Mouse (Mus musculus): ENCODE data around the gene Ly9. TPM values are rescaled to one million over a fixed set of nuclear protein-coding genes. Genes with fewer than 3 reads are reported as not detected.

The Ly9 gene
- polyA plus RNA-seq (2015; fragmentation: Nextera tagmentation; extraction: Ambion mirVana), result 0.73 TPM in 2 replicates

DNA sequence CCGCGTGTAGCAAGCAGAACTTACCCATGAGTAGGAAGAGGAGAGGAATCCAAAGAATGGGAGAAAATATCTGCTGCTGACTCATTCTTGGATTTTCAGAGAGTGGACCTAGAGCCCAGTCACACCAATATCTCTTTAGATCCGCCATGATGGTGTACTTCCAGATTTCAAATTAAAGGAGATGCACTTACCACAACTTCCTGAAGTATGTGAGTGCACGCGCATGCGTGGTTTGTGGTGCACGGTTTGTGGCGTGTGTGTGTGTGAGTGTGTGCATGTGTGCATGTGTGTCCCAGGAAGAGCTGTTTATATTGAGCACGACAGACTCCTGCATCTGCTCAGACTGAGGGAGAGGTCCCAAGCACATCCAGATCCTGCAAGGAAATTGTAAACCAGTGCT lies at the start of gene Ly9:
TSS of gene Ly9 (minus strand) at position 235 of the 400 bp plus-strand sequence.
- Histone ChIP-seq H3K4me3 (no peak within 1 kb of the TSS), H3K27me3 (no peaks in the 10 kb centered on the region), H3K27ac (no peak within 1 kb of the TSS), H3K36me3 (no peaks in the 10 kb centered on the region), H3K4me2 (no peak within 1 kb of the TSS), H3K4me1 (no peaks in the 10 kb centered on the region), H3K9ac (no peak within 1 kb of the TSS), H3K9me3 (no peaks in the 10 kb centered on the region)
- WGBS, result 77% methylated on average over 9 of the region's 9 CpGs
- no peak for ATAC-seq (ENCODE audit: insufficient number of reproducible peaks, low FRiP score, low TSS enrichment, low read depth)

DNA sequence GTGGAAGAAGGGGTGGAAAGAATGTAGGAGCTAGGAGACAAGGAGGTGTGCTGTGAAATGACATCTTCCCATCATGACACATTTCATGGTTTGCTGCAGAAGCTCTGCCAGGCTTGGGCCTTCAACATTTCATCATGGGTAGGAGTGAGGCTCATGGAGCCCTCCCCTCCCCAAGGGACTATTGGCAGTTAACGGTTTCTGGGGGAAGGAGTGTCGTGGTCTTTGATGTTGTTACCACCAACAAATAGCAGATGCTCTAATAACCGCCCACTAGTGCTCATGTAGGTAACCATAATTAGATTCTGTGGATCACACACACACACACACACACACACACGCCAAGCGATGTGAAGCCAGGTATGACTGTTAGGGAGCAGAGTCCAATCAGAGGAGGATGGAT lies 45.5 kb upstream of the Ly9 start, which contains the start of gene Slamf7:
TSS of gene Slamf7 (minus strand) at position 302 of the 400 bp plus-strand sequence.
- WGBS, result 78% methylated on average over 5 of the region's 5 CpGs
- H3K4me2 ChIP-seq, result no peak within 1 kb of the TSS
- H3K27me3 ChIP-seq, result no peaks in the 10 kb centered on the region
- H3K27ac ChIP-seq, result no peak within 1 kb of the TSS
- no peak for ATAC-seq (ENCODE audit: insufficient number of reproducible peaks, low FRiP score, low TSS enrichment, low read depth)
- no peaks in the 10 kb centered on the region for H3K9me3 ChIP-seq
- no peak within 1 kb of the TSS for H3K9ac ChIP-seq
- no peaks in the 10 kb centered on the region for H3K4me1 ChIP-seq
- H3K4me3 ChIP-seq, result no peak within 1 kb of the TSS
- no peaks in the 10 kb centered on the region for H3K36me3 ChIP-seq

DNA sequence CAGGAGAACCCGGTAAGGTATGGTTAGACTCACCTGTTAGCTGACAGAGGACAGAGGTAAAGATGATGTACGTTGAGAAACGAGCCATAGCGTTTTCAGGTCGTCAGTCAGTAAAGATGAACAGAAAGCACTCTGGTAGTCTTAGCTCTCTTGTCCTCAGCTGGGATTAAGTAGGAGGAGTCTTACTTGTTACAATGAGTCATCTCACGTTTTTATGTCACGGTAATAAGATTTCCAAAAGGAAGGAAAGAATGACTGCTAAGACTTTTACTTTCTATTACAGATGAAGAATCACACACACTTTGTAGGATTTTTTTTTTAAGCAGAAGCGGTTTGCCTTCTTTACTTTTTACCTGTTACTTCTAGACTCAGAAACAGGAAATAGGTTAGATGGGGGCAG lies 41.6 kb upstream of the Ly9 start:
- 73% methylated on average over 8 of the region's 8 CpGs for WGBS
- H3K36me3 ChIP-seq, result no peaks in the 10 kb centered on the region
- no peak overlapping the region for H3K9ac ChIP-seq
- H3K27ac ChIP-seq, result no peak overlapping the region
- no peaks in the 10 kb centered on the region for H3K4me1 ChIP-seq
- H3K4me2 ChIP-seq, result no peak overlapping the region
- H3K9me3 ChIP-seq, result no peaks in the 10 kb centered on the region
- no peaks in the 10 kb centered on the region for H3K27me3 ChIP-seq
- H3K4me3 ChIP-seq, result no peak overlapping the region
- no peak for ATAC-seq (ENCODE audit: insufficient number of reproducible peaks, low FRiP score, low TSS enrichment, low read depth)

DNA sequence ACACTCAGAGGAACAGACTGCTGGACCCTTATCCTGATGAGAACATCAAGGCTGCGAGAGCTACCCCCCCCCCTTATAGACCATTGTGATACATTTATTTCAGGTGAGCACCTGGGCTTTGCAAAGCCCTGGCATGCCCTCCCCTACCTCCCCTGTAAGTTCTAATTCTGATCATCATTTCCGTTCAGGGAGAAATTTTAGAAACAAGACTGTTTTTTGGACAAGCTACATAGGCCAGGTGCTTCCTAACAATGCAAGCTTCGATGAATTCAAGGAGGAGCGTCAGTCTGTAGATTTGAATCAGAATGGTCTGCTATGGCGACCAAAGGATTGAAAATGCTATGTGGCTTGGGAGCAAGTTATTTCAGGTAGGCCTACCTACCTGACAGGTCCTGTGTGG lies 40.5 kb upstream of the Ly9 start:
- no peaks in the 10 kb centered on the region for H3K27me3 ChIP-seq
- no peak overlapping the region for H3K27ac ChIP-seq
- no peaks in the 10 kb centered on the region for H3K4me1 ChIP-seq
- ATAC-seq (ENCODE audit: insufficient number of reproducible peaks, low FRiP score, low TSS enrichment, low read depth), result no peak
- no peak overlapping the region for H3K4me3 ChIP-seq
- no peaks in the 10 kb centered on the region for H3K9me3 ChIP-seq
- WGBS, result 78% methylated on average over 5 of the region's 5 CpGs
- no peaks in the 10 kb centered on the region for H3K36me3 ChIP-seq
- H3K9ac ChIP-seq, result no peak overlapping the region
- no peak overlapping the region for H3K4me2 ChIP-seq

DNA sequence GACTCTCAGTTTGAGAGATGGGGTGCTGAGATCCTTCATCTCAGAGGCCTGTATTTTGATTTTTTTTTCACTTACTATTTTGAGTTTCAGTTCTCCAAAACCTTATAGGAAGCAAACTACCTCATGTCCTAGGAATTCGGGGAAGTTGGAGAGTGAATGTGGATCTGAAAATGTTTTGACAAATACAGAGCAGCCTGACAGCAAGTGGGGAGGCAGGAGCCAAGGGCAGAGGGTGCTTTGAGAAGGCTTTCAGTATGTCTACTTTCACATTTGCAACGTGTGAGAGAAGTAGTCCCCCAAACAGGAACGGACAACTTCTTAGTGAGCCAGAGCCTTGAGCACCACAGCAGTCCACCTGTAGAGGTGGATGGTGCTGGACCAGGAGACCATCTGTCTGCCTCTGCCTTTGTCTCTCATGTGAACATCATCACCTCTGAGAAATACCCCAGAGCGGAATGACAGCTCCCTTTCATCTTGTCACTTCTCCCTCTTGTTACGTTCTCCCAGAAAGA lies 39.3 kb upstream of the Ly9 start:
- H3K4me2 ChIP-seq, result no peak overlapping the region
- ATAC-seq (ENCODE audit: insufficient number of reproducible peaks, low FRiP score, low TSS enrichment, low read depth), result no peak
- 65% methylated on average over 5 of the region's 5 CpGs for WGBS
- no peak overlapping the region for H3K27ac ChIP-seq
- H3K4me3 ChIP-seq, result no peak overlapping the region
- H3K4me1 ChIP-seq, result no peaks in the 10 kb centered on the region
- H3K36me3 ChIP-seq, result no peaks in the 10 kb centered on the region
- H3K27me3 ChIP-seq, result no peaks in the 10 kb centered on the region
- no peak overlapping the region for H3K9ac ChIP-seq
- H3K9me3 ChIP-seq, result no peaks in the 10 kb centered on the region

DNA sequence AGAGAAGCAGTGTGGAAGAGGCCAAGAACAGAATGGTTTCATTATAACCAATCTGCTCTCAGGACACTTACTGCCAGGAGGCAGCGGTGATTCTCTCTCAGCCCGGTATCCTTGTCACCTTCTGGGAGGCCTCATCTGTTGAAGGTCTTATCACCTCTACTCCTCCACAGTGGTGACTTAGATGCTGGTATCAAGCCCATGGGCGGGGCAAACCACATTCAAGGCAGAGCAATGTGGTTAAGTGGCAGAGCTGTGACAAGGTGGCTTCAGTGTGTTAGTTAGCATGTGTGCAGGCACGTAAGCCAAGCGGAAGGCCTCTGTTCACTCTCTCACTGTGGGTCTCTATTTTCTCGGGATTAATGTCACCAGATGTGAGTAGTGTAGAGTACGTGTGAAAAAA lies 36.4 kb upstream of the Ly9 start:
- 74% methylated on average over 7 of the region's 7 CpGs for WGBS

DNA sequence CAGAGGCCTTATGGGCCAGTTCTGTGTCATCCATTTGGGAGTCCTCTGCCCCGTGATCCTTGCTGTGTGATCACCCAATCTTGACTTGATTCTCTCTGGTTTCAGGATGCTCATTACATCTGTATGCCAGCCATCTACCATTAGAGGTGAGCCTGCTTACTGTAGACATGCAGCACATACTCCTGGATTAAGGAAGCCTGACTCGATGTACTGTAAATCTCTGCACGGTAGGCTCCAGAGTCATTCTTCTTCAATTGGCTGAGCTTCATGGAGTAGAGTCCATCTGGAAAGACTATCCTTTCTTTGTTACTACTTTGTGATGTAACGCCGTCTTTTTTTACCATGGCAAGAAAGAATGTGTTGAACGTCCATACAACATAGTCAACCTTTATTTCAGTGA lies 33.6 kb upstream of the Ly9 start:
- 91% methylated on average over 6 of the region's 6 CpGs for WGBS
- H3K4me3 ChIP-seq, result no peak overlapping the region

More for the DNA sequence above, 36.4 kb upstream of the Ly9 start:
- no peak overlapping the region for H3K9ac ChIP-seq
- no peak overlapping the region for H3K4me2 ChIP-seq
- H3K36me3 ChIP-seq, result no peaks in the 10 kb centered on the region
- H3K4me1 ChIP-seq, result no peaks in the 10 kb centered on the region
- H3K9me3 ChIP-seq, result no peaks in the 10 kb centered on the region
- no peaks in the 10 kb centered on the region for H3K27me3 ChIP-seq
- no peak for ATAC-seq (ENCODE audit: insufficient number of reproducible peaks, low FRiP score, low TSS enrichment, low read depth)
- no peak overlapping the region for H3K27ac ChIP-seq
- H3K4me3 ChIP-seq, result no peak overlapping the region

DNA sequence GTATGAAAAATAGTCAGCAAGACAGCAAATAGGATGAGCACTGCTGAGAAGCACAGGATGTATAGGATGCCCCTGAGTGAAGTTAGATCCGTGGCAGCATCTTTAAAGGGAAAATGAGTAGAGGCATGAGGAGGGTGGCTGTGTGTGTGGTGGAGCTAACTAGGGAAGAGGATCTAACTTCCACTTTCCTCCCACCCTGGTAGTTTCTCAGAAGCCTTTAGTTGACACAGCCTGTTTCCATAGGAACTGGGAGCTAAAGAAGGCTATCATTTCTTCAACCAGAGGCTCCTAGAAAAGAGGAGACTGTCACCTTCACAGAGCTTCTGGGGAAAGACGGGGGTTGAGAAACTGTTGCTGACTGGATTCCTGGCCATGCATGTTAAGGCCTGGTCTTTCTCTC lies 31.5 kb upstream of the Ly9 start:
- Histone ChIP-seq H3K4me2 (no peak overlapping the region), H3K9ac (no peak overlapping the region), H3K4me1 (no peaks in the 10 kb centered on the region), H3K36me3 (no peaks in the 10 kb centered on the region), H3K4me3 (no peak overlapping the region), H3K9me3 (no peaks in the 10 kb centered on the region), H3K27ac (no peak overlapping the region), H3K27me3 (no peaks in the 10 kb centered on the region)
- WGBS, result 72% methylated on average over 2 of the region's 2 CpGs
- ATAC-seq (ENCODE audit: insufficient number of reproducible peaks, low FRiP score, low TSS enrichment, low read depth), result no peak

More for the DNA sequence above, 33.6 kb upstream of the Ly9 start:
- H3K9ac ChIP-seq, result no peak overlapping the region
- H3K4me2 ChIP-seq, result no peak overlapping the region
- no peaks in the 10 kb centered on the region for H3K27me3 ChIP-seq
- H3K27ac ChIP-seq, result no peak overlapping the region
- no peaks in the 10 kb centered on the region for H3K9me3 ChIP-seq
- H3K4me1 ChIP-seq, result no peaks in the 10 kb centered on the region
- no peaks in the 10 kb centered on the region for H3K36me3 ChIP-seq
- ATAC-seq (ENCODE audit: insufficient number of reproducible peaks, low FRiP score, low TSS enrichment, low read depth), result no peak

DNA sequence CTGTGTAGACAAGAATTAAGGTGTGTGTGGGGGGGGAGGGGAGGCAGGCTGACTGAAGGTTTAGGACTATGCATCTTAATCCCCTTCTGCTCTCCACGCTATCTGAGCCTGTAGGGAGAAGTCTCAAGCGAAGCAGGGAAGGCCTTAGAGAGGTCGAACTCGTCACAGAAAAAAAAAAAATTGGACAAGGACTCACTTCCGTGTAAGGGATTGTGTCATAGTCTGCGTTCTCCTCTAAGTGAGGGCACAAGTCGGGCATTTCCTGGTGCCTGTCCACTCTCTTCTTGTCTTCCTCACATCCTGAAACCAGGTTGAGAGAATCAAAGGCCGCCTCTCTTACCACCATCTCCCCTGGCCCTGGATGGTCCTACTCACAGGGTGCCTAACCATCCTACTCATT lies 29.9 kb upstream of the Ly9 start:
- Histone ChIP-seq H3K4me2 (no peak overlapping the region), H3K36me3 (no peaks in the 10 kb centered on the region), H3K9ac (no peak overlapping the region), H3K9me3 (no peaks in the 10 kb centered on the region), H3K27me3 (no peaks in the 10 kb centered on the region), H3K4me1 (no peaks in the 10 kb centered on the region), H3K4me3 (no peak overlapping the region), H3K27ac (no peak overlapping the region)
- ATAC-seq (ENCODE audit: insufficient number of reproducible peaks, low FRiP score, low TSS enrichment, low read depth), result no peak
- 80% methylated on average over 8 of the region's 8 CpGs for WGBS

DNA sequence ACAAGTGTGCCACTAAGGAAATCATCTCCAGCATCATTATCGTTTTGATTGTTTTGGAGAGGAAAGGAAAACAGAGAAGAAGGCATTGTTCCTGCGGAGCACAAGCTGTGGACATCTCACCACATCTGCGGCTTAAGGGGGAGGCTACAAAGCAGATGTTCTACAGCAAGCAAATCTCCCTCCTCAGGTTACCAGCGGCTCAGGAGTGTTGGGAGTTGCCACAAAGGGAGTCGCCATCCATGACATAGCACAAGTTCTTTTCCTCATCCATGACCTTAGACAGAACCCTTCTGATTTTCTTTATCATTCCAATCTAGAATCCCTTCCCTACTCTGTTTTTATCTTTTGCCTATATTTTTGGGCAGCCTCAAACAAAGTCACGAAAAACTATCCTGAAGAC lies 28.5 kb upstream of the Ly9 start:
- Histone ChIP-seq H3K9me3 (no peaks in the 10 kb centered on the region), H3K4me2 (no peak overlapping the region), H3K27me3 (no peaks in the 10 kb centered on the region), H3K4me1 (no peaks in the 10 kb centered on the region; the same call in 1 of the 2 replicates), H3K4me3 (no peak overlapping the region), H3K27ac (no peak overlapping the region), H3K9ac (no peak overlapping the region), H3K36me3 (no peaks in the 10 kb centered on the region)
- 52% methylated on average over 6 of the region's 6 CpGs for WGBS
- no peak for ATAC-seq (ENCODE audit: insufficient number of reproducible peaks, low FRiP score, low TSS enrichment, low read depth)

DNA sequence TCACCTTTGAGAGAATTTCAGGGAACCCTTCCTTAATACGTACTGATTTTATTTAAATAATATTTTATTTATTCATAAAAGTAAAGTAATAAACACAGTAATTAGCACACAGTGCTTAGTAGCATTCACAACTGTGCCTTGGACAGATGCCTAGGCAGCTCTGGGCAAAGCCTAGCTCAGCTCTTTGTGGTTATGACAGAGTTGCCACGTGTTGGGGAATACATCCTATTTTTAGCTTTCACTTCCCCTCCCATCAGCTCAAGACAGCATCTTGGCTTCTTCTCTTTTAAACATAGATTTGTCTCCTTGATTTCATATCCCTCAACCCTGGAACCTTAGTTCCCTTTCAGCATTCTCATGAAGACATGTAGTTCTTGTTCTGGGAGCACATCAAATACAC lies 24.2 kb upstream of the Ly9 start:
- Histone ChIP-seq H3K9me3 (no peaks in the 10 kb centered on the region), H3K4me2 (no peak overlapping the region), H3K36me3 (no peaks in the 10 kb centered on the region), H3K4me1 (peaks cover 2% of the 10 kb centered on the region), H3K9ac (no peak overlapping the region), H3K27ac (no peak overlapping the region), H3K4me3 (no peak overlapping the region), H3K27me3 (no peaks in the 10 kb centered on the region)
- no peak for ATAC-seq (ENCODE audit: insufficient number of reproducible peaks, low FRiP score, low TSS enrichment, low read depth)
- 41% methylated on average over 2 of the region's 2 CpGs for WGBS

DNA sequence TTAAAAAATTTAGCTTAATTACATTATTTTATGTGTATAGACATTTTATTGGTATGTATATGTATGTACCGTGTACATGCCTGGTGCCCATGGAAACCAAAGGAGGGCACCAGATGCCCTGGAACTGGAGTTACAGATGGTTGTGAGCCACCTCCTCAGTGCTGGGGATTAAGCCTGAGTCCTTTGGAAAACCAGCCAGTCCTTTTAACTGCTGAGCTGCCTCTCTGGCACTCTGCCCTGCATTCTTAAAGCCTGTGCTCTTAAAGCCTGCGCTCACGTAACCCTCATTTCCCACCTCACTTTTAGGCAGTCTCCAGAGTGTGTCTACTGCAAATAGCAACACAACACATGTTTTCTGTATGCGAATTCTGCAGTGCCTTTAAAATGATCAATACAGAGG lies 23.7 kb upstream of the Ly9 start:
- Histone ChIP-seq H3K4me2 (no peak overlapping the region), H3K27ac (no peak overlapping the region), H3K27me3 (no peaks in the 10 kb centered on the region), H3K9ac (no peak overlapping the region), H3K9me3 (no peaks in the 10 kb centered on the region), H3K36me3 (no peaks in the 10 kb centered on the region), H3K4me1 (peaks cover 2% of the 10 kb centered on the region), H3K4me3 (no peak overlapping the region)
- no peak for ATAC-seq (ENCODE audit: insufficient number of reproducible peaks, low FRiP score, low TSS enrichment, low read depth)
- WGBS, result 54% methylated on average over 4 of the region's 4 CpGs

DNA sequence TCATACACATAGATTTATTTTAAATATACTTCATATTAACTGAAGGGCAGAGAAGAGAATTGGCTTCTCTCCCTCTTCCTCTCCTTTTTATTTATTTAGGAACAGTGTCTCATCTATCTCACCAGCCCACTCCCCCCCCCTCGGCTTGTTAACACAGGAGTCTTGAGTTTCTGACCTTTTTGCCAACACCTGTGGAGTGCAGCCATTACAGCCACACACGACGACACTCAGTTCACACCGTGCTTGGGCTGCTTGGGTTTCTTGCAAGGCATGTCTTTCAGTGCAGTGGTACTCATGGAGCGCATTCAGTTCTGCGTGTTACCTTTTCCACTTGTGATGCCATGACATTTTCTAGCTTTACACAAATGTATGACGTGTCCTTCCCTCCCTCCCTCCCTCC lies 22.8 kb upstream of the Ly9 start:
- Histone ChIP-seq H3K9me3 (no peaks in the 10 kb centered on the region), H3K27ac (no peak overlapping the region), H3K4me3 (no peak overlapping the region), H3K27me3 (no peaks in the 10 kb centered on the region), H3K9ac (no peak overlapping the region), H3K4me2 (no peak overlapping the region), H3K4me1 (peaks cover 2% of the 10 kb centered on the region), H3K36me3 (no peaks in the 10 kb centered on the region)
- no peak for ATAC-seq (ENCODE audit: insufficient number of reproducible peaks, low FRiP score, low TSS enrichment, low read depth)
- WGBS, result 69% methylated on average over 7 of the region's 7 CpGs

Measured in limb, embryonic 15.5 days (tissue).